Mouse (Mus musculus) hindbrain, embryonic 14.5 days (tissue): ENCODE results near the gene Vps26a. TPM values are rescaled to one million over a fixed set of nuclear protein-coding genes. Genes with fewer than 3 reads are reported as not detected.

ENCODE experiments used
- ATAC-seq: fragments of 200-750 bp; cut with Nextera tagmentation; 2 replicates; pipeline ENCODE4 v1.8.0; 2017; ENCODE audit warnings: moderate number of reproducible peaks, mild to moderate bottlenecking, moderate TSS enrichment, moderate library complexity; ENCODE audit not compliant: low FRiP score
- DNase-seq: peaks from one replicate; pipeline ENCODE4 v3.0.0-alpha.2; 2015; ENCODE audit warnings: low spot score
- H3K27ac ChIP-seq: fragments of 300-500 bp; sonication (generic); 2 replicates; pipeline ENCODE4 v1.5.1; 2014; ENCODE audit warnings: mild to moderate bottlenecking, moderate library complexity
- H3K27me3 ChIP-seq: fragments of 300-500 bp; sonication (generic); 2 replicates; pipeline ENCODE4 v1.6.1; 2014; ENCODE audit warnings: mild to moderate bottlenecking, low read length, mixed read lengths; ENCODE audit not compliant: control insufficient read depth, insufficient read depth
- H3K36me3 ChIP-seq: fragments of 300-500 bp; sonication (generic); replicated peaks from 2 replicates; pipeline ENCODE4 v1.6.1; 2014; ENCODE audit not compliant: control insufficient read depth, insufficient read depth
- H3K4me1 ChIP-seq: fragments of 300-500 bp; sonication (generic); replicated peaks from 2 replicates; pipeline ENCODE4 v1.6.1; 2014; ENCODE audit warnings: antibody characterized with exemption, low read length, mixed read lengths; ENCODE audit not compliant: control insufficient read depth, insufficient read depth
- H3K4me2 ChIP-seq: fragments of 300-500 bp; sonication (generic); replicated peaks from 2 replicates; pipeline ENCODE4 v1.6.1; 2014; ENCODE audit warnings: mild to moderate bottlenecking, moderate library complexity
- H3K4me3 ChIP-seq: fragments of 300-500 bp; sonication (generic); replicated peaks from 2 replicates; pipeline ENCODE4 v1.5.1; 2014; ENCODE audit warnings: mild to moderate bottlenecking, low read length
- H3K9ac ChIP-seq: fragments of 300-500 bp; sonication (generic); 2 replicates; pipeline ENCODE4 v1.6.1; 2014
- H3K9me3 ChIP-seq: fragments of 300-500 bp; sonication (generic); 2 replicates; pipeline ENCODE4 v1.6.1; 2016; ENCODE audit warnings: low read length; ENCODE audit not compliant: control insufficient read depth
- WGBS: fragments of 180-500 bp; shearing (Covaris S2); extraction: QIAGEN DNeasy Blood & Tissue Kit; methylation state at CpG from one replicate; pipeline ENCODE4 v1.1.7; 2014; 5-methylcytosine and 5-hydroxymethylcytosine counted together
- polyA plus RNA-seq: library from polyadenylated mRNA; unstranded; fragments of >200 nt; fragmentation: Nextera tagmentation; extraction: Ambion mirVana; gene quantifications from 2 replicates; pipeline ENCODE4 v1.2.1, GENCODE M21; 2014

Gene Vps26a
- polyA plus RNA-seq, result 60.3 and 65.7 TPM in 2 replicates

GRCm38 (mm10) chr10:62486618-62487415 is at the start of gene Vps26a:
Gene Vps26a, minus strand, starts transcription at chr10:62486805.
- Histone ChIP-seq H3K27me3 (no peaks in the 10 kb centered on the region), H3K36me3 (no peaks in the 10 kb centered on the region), H3K9me3 (no peaks in the 10 kb centered on the region), H3K4me1 (peaks cover 6% of the 10 kb centered on the region; the same call in 1 of the 2 replicates), H3K9ac (peak within 1 kb of the TSS; percentile 80), H3K4me3 (peak within 1 kb of the TSS; percentile 80), H3K4me2 (peak within 1 kb of the TSS; percentile 53), H3K27ac (peak within 1 kb of the TSS; percentile 75)
- DNase-seq (peak; percentile 99), ATAC-seq (peak; percentile 90)
- WGBS, result under 1% methylated on average over 51 of the region's 59 CpGs

- no peaks in the 10 kb centered on the region for H3K36me3 ChIP-seq
- no peaks in the 10 kb centered on the region for H3K4me1 ChIP-seq
- H3K9me3 ChIP-seq, result no peaks in the 10 kb centered on the region
- ATAC-seq (no peak), DNase-seq (no peak)
- H3K4me2 ChIP-seq, result no peak overlapping the region
- no peak overlapping the region for H3K27ac ChIP-seq
- WGBS, result 85% methylated on average over 7 of the region's 7 CpGs
- H3K27me3 ChIP-seq, result no peaks in the 10 kb centered on the region
- H3K9ac ChIP-seq, result no peak overlapping the region
- H3K4me3 ChIP-seq, result no peak overlapping the region
Observed at GRCm38 (mm10) chr10:62534509-62534908, 47.9 kb upstream of the Vps26a start.

GRCm38 (mm10) chr10:62532832-62533231 is 46.2 kb upstream of the Vps26a start:
- Histone ChIP-seq H3K27me3 (no peaks in the 10 kb centered on the region), H3K27ac (no peak overlapping the region), H3K36me3 (no peaks in the 10 kb centered on the region), H3K4me2 (no peak overlapping the region), H3K4me1 (no peaks in the 10 kb centered on the region), H3K4me3 (no peak overlapping the region), H3K9ac (no peak overlapping the region), H3K9me3 (no peaks in the 10 kb centered on the region)
- WGBS, result 52% methylated on average over 2 of the region's 2 CpGs
- no peak for ATAC-seq
- DNase-seq, result no peak

- no peaks in the 10 kb centered on the region for H3K9me3 ChIP-seq
- H3K4me3 ChIP-seq, result no peak overlapping the region
- DNase-seq (no peak), ATAC-seq (no peak)
- H3K9ac ChIP-seq, result no peak overlapping the region
- H3K36me3 ChIP-seq, result no peaks in the 10 kb centered on the region
- 83% methylated on average over 9 of the region's 9 CpGs for WGBS
- no peaks in the 10 kb centered on the region for H3K4me1 ChIP-seq
- H3K4me2 ChIP-seq, result no peak overlapping the region
- H3K27ac ChIP-seq, result no peak overlapping the region
- no peaks in the 10 kb centered on the region for H3K27me3 ChIP-seq
Observed at GRCm38 (mm10) chr10:62530183-62530582, 43.6 kb upstream of the Vps26a start.

GRCm38 (mm10) chr10:62527351-62527750 is 40.7 kb upstream of the Vps26a start, which contains the start of gene Srgn:
Gene Srgn, minus strand, starts transcription at chr10:62527451.
- no peaks in the 10 kb centered on the region for H3K27me3 ChIP-seq
- H3K4me2 ChIP-seq, result no peak within 1 kb of the TSS
- H3K4me3 ChIP-seq, result no peak within 1 kb of the TSS
- 90% methylated on average over 14 of the region's 14 CpGs for WGBS
- no peak for DNase-seq
- no peaks in the 10 kb centered on the region for H3K9me3 ChIP-seq
- ATAC-seq, result no peak
- H3K4me1 ChIP-seq, result no peaks in the 10 kb centered on the region
- no peaks in the 10 kb centered on the region for H3K36me3 ChIP-seq
- no peak within 1 kb of the TSS for H3K9ac ChIP-seq
- no peak within 1 kb of the TSS for H3K27ac ChIP-seq

- no peaks in the 10 kb centered on the region for H3K4me1 ChIP-seq
- no peak overlapping the region for H3K27ac ChIP-seq
- no peaks in the 10 kb centered on the region for H3K9me3 ChIP-seq
- DNase-seq (no peak), ATAC-seq (no peak)
- no peak overlapping the region for H3K4me3 ChIP-seq
- no peak overlapping the region for H3K9ac ChIP-seq
- no peaks in the 10 kb centered on the region for H3K36me3 ChIP-seq
- H3K27me3 ChIP-seq, result no peaks in the 10 kb centered on the region
- WGBS, result 82% methylated on average over 7 of the region's 7 CpGs
- H3K4me2 ChIP-seq, result no peak overlapping the region
Observed at GRCm38 (mm10) chr10:62522346-62522950, 35.8 kb upstream of the Vps26a start.

GRCm38 (mm10) chr10:62521763-62522162 is 35.2 kb upstream of the Vps26a start:
- Histone ChIP-seq H3K9ac (no peak overlapping the region), H3K4me3 (no peak overlapping the region), H3K9me3 (no peaks in the 10 kb centered on the region), H3K36me3 (no peaks in the 10 kb centered on the region), H3K27ac (no peak overlapping the region), H3K4me2 (no peak overlapping the region), H3K27me3 (no peaks in the 10 kb centered on the region), H3K4me1 (no peaks in the 10 kb centered on the region)
- ATAC-seq, result no peak
- WGBS, result 69% methylated on average over 4 of the region's 4 CpGs
- DNase-seq, result no peak

GRCm38 (mm10) chr10:62520911-62521310 is 34.3 kb upstream of the Vps26a start:
- H3K9ac ChIP-seq, result no peak overlapping the region
- H3K9me3 ChIP-seq, result no peaks in the 10 kb centered on the region
- no peak overlapping the region for H3K4me3 ChIP-seq
- no peaks in the 10 kb centered on the region for H3K4me1 ChIP-seq
- H3K27ac ChIP-seq, result no peak overlapping the region
- WGBS, result 80% methylated on average over 2 of the region's 2 CpGs
- no peak overlapping the region for H3K4me2 ChIP-seq
- no peaks in the 10 kb centered on the region for H3K27me3 ChIP-seq
- no peaks in the 10 kb centered on the region for H3K36me3 ChIP-seq
- ATAC-seq (no peak), DNase-seq (no peak)

GRCm38 (mm10) chr10:62517511-62517910 is 30.9 kb upstream of the Vps26a start:
- Histone ChIP-seq H3K27me3 (no peaks in the 10 kb centered on the region), H3K4me1 (no peaks in the 10 kb centered on the region), H3K4me2 (no peak overlapping the region), H3K27ac (no peak overlapping the region), H3K9me3 (no peaks in the 10 kb centered on the region), H3K9ac (no peak overlapping the region), H3K36me3 (no peaks in the 10 kb centered on the region), H3K4me3 (no peak overlapping the region)
- no peak for ATAC-seq
- no peak for DNase-seq
- WGBS, result 85% methylated on average over 6 of the region's 6 CpGs
